Mouse (Mus musculus) skeletal muscle tissue, adult 2 months (tissue): ENCODE measurements at regions not wholly inside any gene's neighbourhood (a gene's known extent, or its start where the extent isn't known, plus 50 kb on each side); places are given as distances from the start of the nearest gene placed in this dataset.

Experiments used
- DNase-seq: peaks from one replicate; pipeline ENCODE4 v3.0.0-alpha.2; 2012; ENCODE audit warnings: low read depth, low spot score

GRCm38 (mm10) chr15:40223272-40223671, 89.1 kb downstream of the 9330182O14Rik start:
- DNase-seq = no peak

- DNase-seq = no peak
Observed at GRCm38 (mm10) chr15:40241764-40242163, 107.6 kb downstream of the 9330182O14Rik start.

GRCm38 (mm10) chr15:40248966-40249365, 114.8 kb downstream of the 9330182O14Rik start:
- DNase-seq = no peak

- no peak for DNase-seq
Observed at GRCm38 (mm10) chr15:40259433-40259832, 125.3 kb downstream of the 9330182O14Rik start.

GRCm38 (mm10) chr15:40279021-40279420, 144.9 kb downstream of the 9330182O14Rik start:
- no peak for DNase-seq

- DNase-seq = no peak
Observed at GRCm38 (mm10) chr15:40280551-40280950, 146.4 kb downstream of the 9330182O14Rik start.

- no peak for DNase-seq
Observed at GRCm38 (mm10) chr15:40281078-40281720, 147.0 kb downstream of the 9330182O14Rik start.

GRCm38 (mm10) chr15:40291602-40292001, 157.4 kb downstream of the 9330182O14Rik start:
- DNase-seq = no peak

GRCm38 (mm10) chr15:40312226-40312625, 178.1 kb downstream of the 9330182O14Rik start:
- DNase-seq = no peak

GRCm38 (mm10) chr15:40339746-40340145, 205.6 kb downstream of the 9330182O14Rik start:
- DNase-seq = no peak

- no peak for DNase-seq
Observed at GRCm38 (mm10) chr15:40340269-40340668, 206.1 kb downstream of the 9330182O14Rik start.

- no peak for DNase-seq
Observed at GRCm38 (mm10) chr15:40351473-40351872, 217.3 kb downstream of the 9330182O14Rik start.

- no peak for DNase-seq
Observed at GRCm38 (mm10) chr15:40354802-40355487, 220.8 kb downstream of the 9330182O14Rik start.

- DNase-seq = no peak
Observed at GRCm38 (mm10) chr15:40356096-40356495, 221.9 kb downstream of the 9330182O14Rik start.

GRCm38 (mm10) chr15:40358341-40358740, 224.2 kb downstream of the 9330182O14Rik start:
- no peak for DNase-seq

GRCm38 (mm10) chr15:40361849-40362533, 227.8 kb downstream of the 9330182O14Rik start:
- no peak for DNase-seq

- DNase-seq = no peak
Observed at GRCm38 (mm10) chr15:40364221-40364621, 230.1 kb downstream of the 9330182O14Rik start.

GRCm38 (mm10) chr15:40365613-40366012, 231.4 kb downstream of the 9330182O14Rik start:
- no peak for DNase-seq

GRCm38 (mm10) chr15:40367026-40367425, 232.9 kb downstream of the 9330182O14Rik start:
- DNase-seq = no peak

GRCm38 (mm10) chr15:40368746-40369145, 234.6 kb downstream of the 9330182O14Rik start:
- DNase-seq = no peak

- DNase-seq = no peak
Observed at GRCm38 (mm10) chr15:40371486-40371885, 237.3 kb downstream of the 9330182O14Rik start.

- no peak for DNase-seq
Observed at GRCm38 (mm10) chr15:40386526-40386925, 252.4 kb downstream of the 9330182O14Rik start.

- no peak for DNase-seq
Observed at GRCm38 (mm10) chr15:40387746-40388145, 253.6 kb downstream of the 9330182O14Rik start.
